Mouse (Mus musculus) adrenal gland, postnatal 36 days (tissue): ENCODE data around the gene Gpc3. TPM values are rescaled to one million over a fixed set of nuclear protein-coding genes. Genes with fewer than 3 reads are reported as not detected.
"Not testable (repeated sequence)": the region's sequence is repeated elsewhere in the genome, so short reads cannot be mapped to it uniquely, and the experiment has no call there.

Experiments used
- DNase-seq, 2 experiments: peaks; one replicate each; pipeline ENCODE4 v3.0.0; 2021; ENCODE audit warnings: mixed read lengths in 1 of 2
- microRNA-seq: library from miRNA; unstranded; fragments of <30 nt; microRNA quantifications from one replicate; pipeline ENCODE4 v1.2.0, GENCODE M21; 2021
- total RNA-seq, 2 experiments: library from RNA; stranded (reverse); gene quantifications; 2 replicates each; pipeline ENCODE4 v1.2.3; 2021

Gpc3 gene
- total RNA-seq, 2 experiments from 2014 or later: 50.2 to 64.1 TPM

- no peak for DNase-seq
Measured at GRCm38 (mm10) chrX:52281103-52281900, 332.4 kb downstream of the Gpc3 start.

- DNase-seq: no peak
Measured at GRCm38 (mm10) chrX:52278687-52279359, 334.9 kb downstream of the Gpc3 start.

GRCm38 (mm10) chrX:52277599-52277998 is 336.2 kb downstream of the Gpc3 start:
- no peak for DNase-seq

- DNase-seq: peak; percentile 12 to 37
Measured at GRCm38 (mm10) chrX:52273016-52273415, 340.7 kb downstream of the Gpc3 start.

- peak in 1 of 2 experiments; percentile 9 for DNase-seq
Measured at GRCm38 (mm10) chrX:52261991-52262390, 351.8 kb downstream of the Gpc3 start.

- peak; percentile 40 to 47 for DNase-seq
Measured at GRCm38 (mm10) chrX:52261546-52261945, 352.2 kb downstream of the Gpc3 start.

- not testable (repeated sequence) for DNase-seq
Measured at GRCm38 (mm10) chrX:52259771-52260170, 354.0 kb downstream of the Gpc3 start.

GRCm38 (mm10) chrX:52254526-52254925 is 359.2 kb downstream of the Gpc3 start:
- no peak for DNase-seq

GRCm38 (mm10) chrX:52245694-52246297 is 368.0 kb downstream of the Gpc3 start:
- DNase-seq: no peak

GRCm38 (mm10) chrX:52237470-52237869 is 376.3 kb downstream of the Gpc3 start:
- no peak for DNase-seq

GRCm38 (mm10) chrX:52231984-52232383 is 381.8 kb downstream of the Gpc3 start:
- no peak for DNase-seq

- DNase-seq: no peak
Measured at GRCm38 (mm10) chrX:52230711-52231110, 383.0 kb downstream of the Gpc3 start.

Small RNA genes lying within 50 kb of the gene (microRNA-seq; reads per million reads assigned to microRNA genes)
- not detected for gene Mir6384
- not detected for gene Mir717

Other genes with a start within 250 kb of the Gpc3 start
- 10 to 100 TPM; 16.9 to 21.1 TPM for gene Ccdc160, start 177.2 kb upstream of the Gpc3 start, total RNA-seq